Mouse (Mus musculus): ENCODE measurements around the gene Eif4a3. TPM values are rescaled to one million over a fixed set of nuclear protein-coding genes. Genes with fewer than 3 reads are reported as not detected.

Gene Eif4a3
- total RNA-seq (2021): 100 to 1,000 TPM; 105 to 112 TPM

- DNase-seq: peak; percentile 97 to 98
- intact Hi-C loops (cut with DNase I): loop anchor here (2.0 kb wide), 1 partner anchor 31 kb away; no protein-coding TSS in a partner anchor
Measured at GRCm38 (mm10) chr11:119299391-119300245, at the start of gene Eif4a3. TSS of gene Eif4a3 (minus strand) at chr11:119300089.

- no peak for DNase-seq
- intact Hi-C loops (cut with DNase I): no loop called here
Measured at GRCm38 (mm10) chr11:119347125-119347524, 47.2 kb upstream of the Eif4a3 start.

- DNase-seq: no peak
- intact Hi-C loops (cut with DNase I): no loop called here
Measured at GRCm38 (mm10) chr11:119344865-119345264, 45.0 kb upstream of the Eif4a3 start.

GRCm38 (mm10) chr11:119344178-119344577, 44.3 kb upstream of the Eif4a3 start:
- peak; percentile 39 to 49 for DNase-seq

GRCm38 (mm10) chr11:119339637-119340036, 39.7 kb upstream of the Eif4a3 start:
- intact Hi-C loops (cut with DNase I): loop anchor here (1.0 to 5.0 kb wide), 4 partner anchors 24 to 151 kb away; no protein-coding TSS in a partner anchor
- peak; percentile 71 to 82 for DNase-seq

More at GRCm38 (mm10) chr11:119344178-119344577, 44.3 kb upstream of the Eif4a3 start:
- intact Hi-C loops (cut with DNase I): no loop called here

GRCm38 (mm10) chr11:119339179-119339578, 39.3 kb upstream of the Eif4a3 start:
- intact Hi-C loops (cut with DNase I): loop anchor here (1.0 to 5.0 kb wide), 4 partner anchors 24 to 151 kb away; no protein-coding TSS in a partner anchor
- DNase-seq: no peak

GRCm38 (mm10) chr11:119338271-119339059, 38.6 kb upstream of the Eif4a3 start:
- intact Hi-C loops (cut with DNase I): loop anchor here (1.0 to 5.0 kb wide), 4 partner anchors 25 to 152 kb away; no protein-coding TSS in a partner anchor
- DNase-seq: no peak

- no peak for DNase-seq
- intact Hi-C loops (cut with DNase I): no loop called here
Measured at GRCm38 (mm10) chr11:119331970-119332369, 32.1 kb upstream of the Eif4a3 start.

GRCm38 (mm10) chr11:119330592-119330991, 30.7 kb upstream of the Eif4a3 start:
- no peak for DNase-seq

GRCm38 (mm10) chr11:119325068-119325467, 25.2 kb upstream of the Eif4a3 start:
- intact Hi-C loops (cut with DNase I): no loop called here

More at GRCm38 (mm10) chr11:119330592-119330991, 30.7 kb upstream of the Eif4a3 start:
- intact Hi-C loops (cut with DNase I): no loop called here

GRCm38 (mm10) chr11:119322521-119322920, 22.6 kb upstream of the Eif4a3 start:
- DNase-seq: no peak
- intact Hi-C loops (cut with DNase I): no loop called here

More at GRCm38 (mm10) chr11:119325068-119325467, 25.2 kb upstream of the Eif4a3 start:
- no peak for DNase-seq

GRCm38 (mm10) chr11:119316720-119317119, 16.8 kb upstream of the Eif4a3 start:
- peak; percentile 37 to 41 for DNase-seq

GRCm38 (mm10) chr11:119314252-119314936, 14.5 kb upstream of the Eif4a3 start:
- no peak for DNase-seq
- intact Hi-C loops (cut with DNase I): no loop called here

More at GRCm38 (mm10) chr11:119316720-119317119, 16.8 kb upstream of the Eif4a3 start:
- intact Hi-C loops (cut with DNase I): no loop called here

GRCm38 (mm10) chr11:119310621-119311020, 10.7 kb upstream of the Eif4a3 start:
- intact Hi-C loops (cut with DNase I): no loop called here

GRCm38 (mm10) chr11:119307916-119308315, 8.0 kb upstream of the Eif4a3 start:
- intact Hi-C loops (cut with DNase I): no loop called here
- no peak for DNase-seq

More at GRCm38 (mm10) chr11:119310621-119311020, 10.7 kb upstream of the Eif4a3 start:
- DNase-seq: no peak

- DNase-seq: no peak
- intact Hi-C loops (cut with DNase I): no loop called here
Measured at GRCm38 (mm10) chr11:119307658-119307867, 7.7 kb upstream of the Eif4a3 start, which contains the start of gene Card14. TSS of gene Card14 (plus strand) at chr11:119307768.

- intact Hi-C loops (cut with DNase I): no loop called here
- DNase-seq: no peak
Measured at GRCm38 (mm10) chr11:119306762-119307657, 7.1 kb upstream of the Eif4a3 start.

GRCm38 (mm10) chr11:119304904-119305712, 5.2 kb upstream of the Eif4a3 start:
- intact Hi-C loops (cut with DNase I): loop anchor here (2.0 kb wide), 1 partner anchor 58 kb away; no protein-coding TSS in a partner anchor
- DNase-seq: peak; percentile 29 to 51

- intact Hi-C loops (cut with DNase I): loop anchor here (2.0 kb wide), 1 partner anchor 32 kb away; no protein-coding TSS in a partner anchor
- no peak for DNase-seq
Measured at GRCm38 (mm10) chr11:119300986-119301385, 1.1 kb upstream of the Eif4a3 start.
